ENCODE assay signal across 9 mouse cellular contexts in genomic region chr7:49752730-49753506, GRCm38 (mm10). TPM values are rescaled to one million over a fixed set of nuclear protein-coding genes. Genes with fewer than 3 reads are reported as not detected.
DNase-seq lines count a peak whose midpoint lies in the region; ATAC-seq lines count a peak whose summit lies in the region.
"Had no signal": no experiment of that assay in that cellular context is flagged by ENCODE, and none has a peak within 500 bp of the region (broad histone marks: within the 10 kb centered on the region; RNA-seq: fewer than 3 reads in every experiment).

No protein-coding gene starts in this region.

- H3K9me3 ChIP-seq in midbrain, embryonic 11.5 days (ENCODE audit: control insufficient read depth, low read length), result no peaks in the 10 kb centered on the region
- H3K9me3 ChIP-seq in midbrain, embryonic 16.5 days (replicated peaks; ENCODE audit: control insufficient read depth, low read length, poor library complexity, severe bottlenecking), result no peaks in the 10 kb centered on the region
- no peaks in the 10 kb centered on the region for H3K9me3 ChIP-seq in embryonic facial prominence, embryonic 13.5 days
- no peaks in the 10 kb centered on the region for H3K9me3 ChIP-seq in liver, embryonic 13.5 days (replicated peaks)
- H3K9me3 ChIP-seq: hindbrain, embryonic 15.5 days had no signal

- peak; percentile 93 for DNase-seq in midbrain, embryonic 11.5 days (ENCODE audit: low spot score, missing footprints)
- DNase-seq in R1 (ENCODE audit: low read depth, low spot score), result peak; percentile 86
- peak; percentile 54 for DNase-seq in hindlimb bud, embryonic 11.5 days (ENCODE audit: extremely low spot score, low read depth, low spot score)
- no peak for DNase-seq in liver, embryonic 13.5 days
- DNase-seq in right cerebral cortex, postnatal 4 days, result peak; percentile 63
- DNase-seq in urinary bladder, adult 18-20 months (ENCODE audit: low spot score in 2 of 2), result no peak

- WGBS in midbrain, embryonic 11.5 days, result 38% methylated on average over 25 of the region's 25 CpGs
- WGBS in midbrain, embryonic 16.5 days, result 43% methylated on average over 25 of the region's 25 CpGs
- 31% methylated on average over 25 of the region's 25 CpGs for WGBS in embryonic facial prominence, embryonic 13.5 days
- 22% methylated on average over 25 of the region's 25 CpGs for WGBS in liver, embryonic 13.5 days (ENCODE audit: insufficient replicate concordance)

- H3K4me2 ChIP-seq in midbrain, embryonic 11.5 days, result no peak overlapping the region
- H3K4me2 ChIP-seq in midbrain, embryonic 16.5 days (ENCODE audit: low read length), result no peak overlapping the region
- peak overlapping the region; percentile 18; the same call in 1 of the 2 replicates for H3K4me2 ChIP-seq in embryonic facial prominence, embryonic 13.5 days
- H3K4me2 ChIP-seq in liver, embryonic 13.5 days, result peak overlapping the region; percentile 51
- H3K4me2 ChIP-seq: hindbrain, embryonic 15.5 days had no signal

- H3K27me3 ChIP-seq in midbrain, embryonic 11.5 days (ENCODE audit: control insufficient read depth, insufficient read depth, low read length), result peaks cover 34% of the 10 kb centered on the region
- peaks cover 33% of the 10 kb centered on the region for H3K27me3 ChIP-seq in midbrain, embryonic 16.5 days (ENCODE audit: control insufficient read depth, insufficient read depth, low read depth, low read length)
- H3K27me3 ChIP-seq in embryonic facial prominence, embryonic 13.5 days, result peaks cover 31% of the 10 kb centered on the region
- peaks cover 25% of the 10 kb centered on the region for H3K27me3 ChIP-seq in liver, embryonic 13.5 days

- H3K9ac ChIP-seq in midbrain, embryonic 11.5 days (ENCODE audit: low read length), result no peak overlapping the region
- no peak overlapping the region for H3K9ac ChIP-seq in midbrain, embryonic 16.5 days (ENCODE audit: low read depth, low read length)
- H3K9ac ChIP-seq in embryonic facial prominence, embryonic 13.5 days, result 0 out of 2 replicates have a peak overlapping the region, but pooled peaks have one; percentile 6
- H3K9ac ChIP-seq in liver, embryonic 13.5 days, result 0 out of 2 replicates have a peak overlapping the region, but pooled peaks have one; percentile 13
- H3K9ac ChIP-seq: hindbrain, embryonic 15.5 days had no signal

- no peak overlapping the region for H3K4me3 ChIP-seq in midbrain, embryonic 11.5 days (ENCODE audit: low read depth, low read length)
- no peak overlapping the region for H3K4me3 ChIP-seq in midbrain, embryonic 16.5 days (ENCODE audit: low read depth, low read length)
- no peak overlapping the region for H3K4me3 ChIP-seq in embryonic facial prominence, embryonic 13.5 days
- H3K4me3 ChIP-seq in liver, embryonic 13.5 days (replicated peaks), result peak overlapping the region; percentile 20
- H3K4me3 ChIP-seq: hindbrain, embryonic 15.5 days had no signal

- ATAC-seq in midbrain, embryonic 11.5 days (ENCODE audit: low FRiP score), result peak; percentile 38
- ATAC-seq in midbrain, embryonic 16.5 days, result no peak
- no peak for ATAC-seq in embryonic facial prominence, embryonic 13.5 days (ENCODE audit: insufficient number of reproducible peaks, insufficient read depth, low FRiP score, low TSS enrichment, low read depth)
- peak; percentile 39; the same call in 1 of the 2 replicates for ATAC-seq in liver, embryonic 13.5 days (ENCODE audit: low read depth)

- H3K27ac ChIP-seq in midbrain, embryonic 11.5 days (ENCODE audit: low read depth, low read length), result no peak overlapping the region
- H3K27ac ChIP-seq in midbrain, embryonic 16.5 days (ENCODE audit: low read length), result no peak overlapping the region
- H3K27ac ChIP-seq in embryonic facial prominence, embryonic 13.5 days, result no peak overlapping the region
- no peak overlapping the region for H3K27ac ChIP-seq in liver, embryonic 13.5 days
- H3K27ac ChIP-seq: hindbrain, embryonic 15.5 days had no signal

- H3K4me1 ChIP-seq in midbrain, embryonic 11.5 days (ENCODE audit: control insufficient read depth, insufficient read depth, low read length), result 0 out of 2 replicates have a peak, but pooled peaks cover 6% of the 10 kb centered on the region
- H3K4me1 ChIP-seq in midbrain, embryonic 16.5 days (ENCODE audit: control insufficient read depth, insufficient read depth, low read length), result peaks cover 2% of the 10 kb centered on the region; the same call in 1 of the 2 replicates
- H3K4me1 ChIP-seq in embryonic facial prominence, embryonic 13.5 days, result no peaks in the 10 kb centered on the region
- peaks cover 15% of the 10 kb centered on the region for H3K4me1 ChIP-seq in liver, embryonic 13.5 days (replicated peaks)
- H3K4me1 ChIP-seq: hindbrain, embryonic 15.5 days had no signal

- no peaks in the 10 kb centered on the region for H3K36me3 ChIP-seq in midbrain, embryonic 11.5 days (ENCODE audit: control insufficient read depth, insufficient read depth, low read length)
- H3K36me3 ChIP-seq in midbrain, embryonic 16.5 days (ENCODE audit: control insufficient read depth, insufficient read depth, low read length), result no peaks in the 10 kb centered on the region
- no peaks in the 10 kb centered on the region for H3K36me3 ChIP-seq in embryonic facial prominence, embryonic 13.5 days
- H3K36me3 ChIP-seq in liver, embryonic 13.5 days, result no peaks in the 10 kb centered on the region
- H3K36me3 ChIP-seq: hindbrain, embryonic 15.5 days had no signal

RNA-seq across cellular contexts. Expression of gene Htatip2, which starts 6.0 kb away (rescaled TPM):
- 11.1 and 12.1 TPM in 2 replicates for polyA plus RNA-seq in midbrain, embryonic 11.5 days (2014; fragmentation: Nextera tagmentation; extraction: Ambion mirVana)
- polyA plus RNA-seq in midbrain, embryonic 16.5 days (2015; fragmentation: Nextera tagmentation; extraction: Ambion mirVana), result 2.9 and 3.4 TPM in 2 replicates
- polyA plus RNA-seq in embryonic facial prominence, embryonic 13.5 days (2015; fragmentation: Nextera tagmentation; extraction: Ambion mirVana), result 9.7 and 10.0 TPM in 2 replicates
- 39.0 and 40.6 TPM in 2 replicates for polyA plus RNA-seq in liver, embryonic 13.5 days (2015; fragmentation: Nextera tagmentation; extraction: Ambion mirVana)

RNA-seq across cellular contexts. Expression of gene Prmt3, which starts 25.2 kb away (rescaled TPM):
- polyA plus RNA-seq in midbrain, embryonic 11.5 days (2014; fragmentation: Nextera tagmentation; extraction: Ambion mirVana), result 82.0 and 93.2 TPM in 2 replicates
- 43.9 and 47.4 TPM in 2 replicates for polyA plus RNA-seq in midbrain, embryonic 16.5 days (2015; fragmentation: Nextera tagmentation; extraction: Ambion mirVana)
- 53.0 TPM in 2 replicates for polyA plus RNA-seq in embryonic facial prominence, embryonic 13.5 days (2015; fragmentation: Nextera tagmentation; extraction: Ambion mirVana)
- 32.3 and 36.4 TPM in 2 replicates for polyA plus RNA-seq in liver, embryonic 13.5 days (2015; fragmentation: Nextera tagmentation; extraction: Ambion mirVana)

Comparison
In these comparisons a context has a peak if more than half of its experiments do, and no peak if none do; other contexts are left out.
1. ATAC-seq: peak in midbrain, embryonic 11.5 days (single experiment) and liver, embryonic 13.5 days (single experiment); none in midbrain, embryonic 16.5 days (single experiment) and embryonic facial prominence, embryonic 13.5 days (single experiment).
2. DNase-seq: peak in midbrain, embryonic 11.5 days (single experiment), R1 (single experiment), hindlimb bud, embryonic 11.5 days (single experiment) and right cerebral cortex, postnatal 4 days (single experiment); none in liver, embryonic 13.5 days (single experiment) and urinary bladder, adult 18-20 months (0 of 2).
3. H3K4me2 ChIP-seq: peak in embryonic facial prominence, embryonic 13.5 days (single experiment) and liver, embryonic 13.5 days (single experiment); none in midbrain, embryonic 11.5 days (single experiment) and midbrain, embryonic 16.5 days (single experiment).
4. H3K9ac ChIP-seq: peak in embryonic facial prominence, embryonic 13.5 days (single experiment) and liver, embryonic 13.5 days (single experiment); none in midbrain, embryonic 11.5 days (single experiment) and midbrain, embryonic 16.5 days (single experiment).